Mouse (Mus musculus) embryonic facial prominence, embryonic 12.5 days (tissue): ENCODE results near the gene Scarf1. TPM values are rescaled to one million over a fixed set of nuclear protein-coding genes. Genes with fewer than 3 reads are reported as not detected.

Experiments used
- ATAC-seq: fragments of 200-750 bp; cut with Nextera tagmentation; 2 replicates; pipeline ENCODE4 v1.8.0; 2017; ENCODE audit not compliant: insufficient number of reproducible peaks, insufficient read depth, low FRiP score, low TSS enrichment
- H3K27ac ChIP-seq: fragments of 300-500 bp; sonication (generic); 2 replicates; pipeline ENCODE4 v1.5.1; 2016; ENCODE audit warnings: mild to moderate bottlenecking
- H3K27me3 ChIP-seq: fragments of 300-500 bp; sonication (generic); 2 replicates; pipeline ENCODE4 v1.6.1; 2016; ENCODE audit warnings: mild to moderate bottlenecking, moderate library complexity
- H3K36me3 ChIP-seq: fragments of 300-500 bp; sonication (generic); 2 replicates; pipeline ENCODE4 v1.6.1; 2016; ENCODE audit warnings: mild to moderate bottlenecking
- H3K4me1 ChIP-seq: fragments of 300-500 bp; sonication (generic); 2 replicates; pipeline ENCODE4 v1.6.1; 2016
- H3K4me2 ChIP-seq: fragments of 300-500 bp; sonication (generic); replicated peaks from 2 replicates; pipeline ENCODE4 v1.6.1; 2016; ENCODE audit warnings: mild to moderate bottlenecking, moderate library complexity
- H3K4me3 ChIP-seq: fragments of 300-500 bp; sonication (generic); 2 replicates; pipeline ENCODE4 v1.5.1; 2016; ENCODE audit warnings: mild to moderate bottlenecking
- H3K9ac ChIP-seq: fragments of 300-500 bp; sonication (generic); 2 replicates; pipeline ENCODE4 v1.6.1; 2016; ENCODE audit warnings: mild to moderate bottlenecking, moderate library complexity
- H3K9me3 ChIP-seq: fragments of 300-500 bp; sonication (generic); 2 replicates; pipeline ENCODE4 v1.6.1; 2016; ENCODE audit warnings: mild to moderate bottlenecking, moderate library complexity
- WGBS: fragments of 180-500 bp; shearing (Covaris S2); methylation state at CpG from one replicate; pipeline ENCODE4 v1.1.7; 2016; 5-methylcytosine and 5-hydroxymethylcytosine counted together
- polyA plus RNA-seq: library from polyadenylated mRNA; unstranded; fragments of >200 nt; fragmentation: Nextera tagmentation; extraction: Ambion mirVana; gene quantifications from 2 replicates; pipeline ENCODE4 v1.2.1, GENCODE M21; 2016

Gene Scarf1
- 6.5 and 7.0 TPM in 2 replicates for polyA plus RNA-seq

DNA sequence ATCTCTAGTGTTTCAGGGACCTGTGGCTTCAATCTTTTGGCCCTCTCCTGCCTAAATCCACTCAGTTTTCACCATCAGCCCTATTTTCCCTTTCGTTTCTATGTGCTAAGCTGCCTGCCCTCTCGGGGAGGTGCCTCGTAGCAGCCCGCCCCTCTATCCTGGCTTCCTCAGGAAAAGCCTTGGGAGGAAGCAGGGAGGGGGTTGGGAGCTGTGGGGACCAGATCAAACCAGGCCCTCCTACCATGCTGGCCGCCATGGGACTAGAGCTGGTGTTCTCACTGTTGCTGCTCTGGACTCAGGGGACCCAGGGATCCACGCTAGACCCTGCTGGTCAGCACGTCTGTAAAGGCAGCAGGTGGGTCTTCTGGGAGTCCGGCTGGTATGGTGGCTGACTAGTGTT lies at the start of gene Scarf1:
Scarf1 (plus strand) TSS at position 205 of the 400 bp plus-strand sequence.
- H3K9me3 ChIP-seq: no peaks in the 10 kb centered on the region
- peaks cover 19% of the 10 kb centered on the region for H3K36me3 ChIP-seq
- ATAC-seq: no peak
- 53% methylated on average over 8 of the region's 8 CpGs for WGBS
- H3K27ac ChIP-seq: no peak within 1 kb of the TSS
- no peaks in the 10 kb centered on the region; the same call in 1 of the 2 replicates for H3K27me3 ChIP-seq
- peaks cover 15% of the 10 kb centered on the region for H3K4me1 ChIP-seq
- no peak within 1 kb of the TSS for H3K4me3 ChIP-seq
- no peak within 1 kb of the TSS for H3K9ac ChIP-seq
- peak within 1 kb of the TSS; percentile 21 for H3K4me2 ChIP-seq

DNA sequence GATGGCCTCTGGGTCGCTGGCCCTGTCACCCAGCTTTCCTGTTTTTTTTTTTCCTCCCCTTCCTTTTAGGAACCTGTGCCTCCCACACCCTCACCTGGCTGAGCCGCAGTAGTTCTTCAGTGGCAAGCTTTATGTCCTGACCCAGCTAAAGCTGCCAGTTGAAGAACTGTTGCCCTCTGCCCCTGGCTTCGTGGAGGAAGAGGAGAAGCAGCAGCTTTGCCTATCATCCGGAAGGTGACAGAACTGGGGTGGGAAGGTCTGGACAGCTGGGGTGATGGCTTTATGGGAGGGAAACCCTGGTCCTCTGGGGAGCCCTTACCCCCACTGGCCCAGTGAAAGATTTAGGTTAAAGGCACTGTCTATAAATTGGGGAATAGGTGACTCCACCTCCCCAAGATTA lies 49.7 kb upstream of the Scarf1 start:
- Histone ChIP-seq H3K4me2 (peak overlapping the region; percentile 98), H3K27me3 (no peaks in the 10 kb centered on the region), H3K36me3 (0 out of 2 replicates have a peak, but pooled peaks cover 10% of the 10 kb centered on the region), H3K4me3 (no peak overlapping the region), H3K9me3 (no peaks in the 10 kb centered on the region), H3K4me1 (peaks cover 33% of the 10 kb centered on the region), H3K27ac (peak overlapping the region; percentile 81; the same call in 1 of the 2 replicates), H3K9ac (no peak overlapping the region)
- no peak for ATAC-seq
- 60% methylated on average over 4 of the region's 4 CpGs for WGBS

DNA sequence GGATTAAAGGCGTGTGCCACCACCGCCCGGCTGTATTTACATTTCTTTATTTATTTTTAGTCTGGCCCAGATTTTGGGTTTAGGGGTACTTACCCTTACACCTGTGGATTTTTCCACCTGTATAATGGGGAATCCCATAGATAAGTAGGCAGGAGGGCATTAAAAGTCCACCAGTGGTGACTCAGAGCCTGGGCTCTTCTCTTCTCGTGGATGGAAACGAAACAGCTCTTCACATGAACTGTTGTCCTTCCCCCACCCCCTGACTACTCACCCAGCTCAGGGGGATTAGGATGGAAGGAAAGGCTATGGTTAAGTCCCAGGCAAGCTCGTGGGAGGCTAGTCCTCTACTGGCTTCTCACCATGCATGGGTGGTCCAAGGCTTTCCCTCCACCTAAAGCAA lies 48.9 kb upstream of the Scarf1 start:
- Histone ChIP-seq H3K36me3 (0 out of 2 replicates have a peak, but pooled peaks cover 10% of the 10 kb centered on the region), H3K9me3 (no peaks in the 10 kb centered on the region), H3K4me3 (no peak overlapping the region), H3K4me1 (peaks cover 31% of the 10 kb centered on the region), H3K9ac (no peak overlapping the region), H3K4me2 (no peak overlapping the region), H3K27me3 (no peaks in the 10 kb centered on the region), H3K27ac (no peak overlapping the region)
- WGBS: 88% methylated on average over 6 of the region's 6 CpGs
- ATAC-seq: no peak

DNA sequence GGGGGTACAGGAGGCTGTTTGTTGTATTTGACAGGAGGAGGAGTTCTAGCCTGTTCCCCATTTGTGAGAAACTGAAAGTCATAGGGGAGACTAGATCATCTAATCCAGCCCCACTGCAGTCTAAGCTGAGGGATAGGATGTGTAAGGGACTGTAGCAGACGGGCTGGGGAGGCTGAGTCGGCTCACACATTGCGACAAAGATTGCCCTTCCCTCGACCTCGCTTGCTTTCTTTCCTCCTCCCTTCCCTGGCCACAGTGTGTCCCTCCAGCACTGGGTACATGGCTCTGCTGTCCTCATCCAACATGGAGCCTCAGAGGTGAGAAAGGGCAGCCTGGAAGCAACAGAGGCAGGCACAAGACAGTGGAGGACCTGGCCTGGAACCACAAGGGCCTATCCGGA lies 48.3 kb upstream of the Scarf1 start:
- no peaks in the 10 kb centered on the region for H3K9me3 ChIP-seq
- H3K4me1 ChIP-seq: peaks cover 25% of the 10 kb centered on the region
- no peak overlapping the region for H3K4me2 ChIP-seq
- no peak overlapping the region for H3K4me3 ChIP-seq
- H3K27ac ChIP-seq: no peak overlapping the region
- 0 out of 2 replicates have a peak, but pooled peaks cover 10% of the 10 kb centered on the region for H3K36me3 ChIP-seq
- WGBS: 86% methylated on average over 6 of the region's 6 CpGs
- no peak for ATAC-seq
- H3K9ac ChIP-seq: no peak overlapping the region
- H3K27me3 ChIP-seq: no peaks in the 10 kb centered on the region

- no peak for ATAC-seq
- Histone ChIP-seq H3K27ac (no peak overlapping the region), H3K4me2 (no peak overlapping the region), H3K27me3 (no peaks in the 10 kb centered on the region), H3K9ac (no peak overlapping the region), H3K9me3 (no peaks in the 10 kb centered on the region), H3K4me1 (peaks cover 19% of the 10 kb centered on the region), H3K36me3 (0 out of 2 replicates have a peak, but pooled peaks cover 10% of the 10 kb centered on the region), H3K4me3 (no peak overlapping the region)
- WGBS: 95% methylated on average over 4 of the region's 4 CpGs
These were observed 46.4 kb upstream of the Scarf1 start for GRCm38 (mm10) chr11:75466731-75467505.

DNA sequence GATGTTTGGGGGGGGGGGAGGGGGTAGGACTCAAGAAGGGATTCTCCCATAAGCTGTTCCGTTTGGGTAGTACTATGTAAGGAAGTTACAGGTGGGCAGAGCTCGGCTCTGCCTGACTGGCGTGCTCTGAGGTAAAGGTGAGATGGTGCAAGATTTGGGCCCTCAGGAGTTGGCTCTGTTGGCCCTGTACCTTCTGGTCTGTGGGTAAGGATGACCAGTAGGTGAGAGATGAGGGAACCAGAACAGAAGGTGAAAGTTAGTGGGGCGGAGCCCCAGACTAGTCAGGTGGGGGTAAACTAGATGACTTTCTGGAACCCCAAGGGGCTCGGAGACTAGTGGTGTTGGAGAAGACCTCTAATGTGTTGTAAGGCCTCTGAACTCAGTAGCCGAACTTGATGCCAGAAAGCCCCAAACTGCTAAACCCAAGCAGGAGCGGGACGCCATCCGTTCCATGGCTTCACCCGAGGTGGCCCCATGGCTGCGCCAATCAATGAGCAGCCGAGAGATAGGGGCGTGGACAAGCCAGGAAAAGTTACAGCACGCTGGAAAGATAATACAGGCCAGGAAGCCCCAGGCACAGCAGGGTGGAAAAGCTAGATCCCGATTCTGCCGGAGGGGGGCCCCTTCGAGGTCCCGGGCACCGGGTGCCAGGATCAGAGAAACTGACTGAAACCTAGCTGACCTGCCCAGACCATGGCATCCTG lies 45.7 kb upstream of the Scarf1 start:
- H3K4me1 ChIP-seq: peaks cover 12% of the 10 kb centered on the region
- H3K4me3 ChIP-seq: peak overlapping the region; percentile 46
- H3K27me3 ChIP-seq: no peaks in the 10 kb centered on the region
- peak overlapping the region; percentile 68 for H3K4me2 ChIP-seq
- ATAC-seq: peak; percentile 83; the same call in 1 of the 2 replicates
- peak overlapping the region; percentile 63 for H3K9ac ChIP-seq
- 0 out of 2 replicates have a peak, but pooled peaks cover 10% of the 10 kb centered on the region for H3K36me3 ChIP-seq
- H3K9me3 ChIP-seq: no peaks in the 10 kb centered on the region
- H3K27ac ChIP-seq: peak overlapping the region; percentile 69
- WGBS: 15% methylated on average over 19 of the region's 19 CpGs

GRCm38 (mm10) chr11:75468410-75468809 lies 44.9 kb upstream of the Scarf1 start:
- Histone ChIP-seq H3K4me3 (peak overlapping the region; percentile 46), H3K9me3 (no peaks in the 10 kb centered on the region), H3K36me3 (0 out of 2 replicates have a peak, but pooled peaks cover 10% of the 10 kb centered on the region), H3K9ac (peak overlapping the region; percentile 63), H3K4me1 (peaks cover 4% of the 10 kb centered on the region; the same call in 1 of the 2 replicates), H3K27ac (no peak overlapping the region), H3K27me3 (no peaks in the 10 kb centered on the region), H3K4me2 (peak overlapping the region; percentile 68)
- 67% methylated on average over 7 of the region's 7 CpGs for WGBS
- ATAC-seq: no peak

GRCm38 (mm10) chr11:75469261-75469660 lies 44.1 kb upstream of the Scarf1 start:
- Histone ChIP-seq H3K4me3 (no peak overlapping the region), H3K36me3 (0 out of 2 replicates have a peak, but pooled peaks cover 10% of the 10 kb centered on the region), H3K27ac (no peak overlapping the region), H3K27me3 (no peaks in the 10 kb centered on the region), H3K9me3 (no peaks in the 10 kb centered on the region), H3K4me2 (no peak overlapping the region), H3K4me1 (no peaks in the 10 kb centered on the region), H3K9ac (no peak overlapping the region)
- no peak for ATAC-seq
- 95% methylated on average over 4 of the region's 4 CpGs for WGBS

GRCm38 (mm10) chr11:75470675-75471074 lies 42.7 kb upstream of the Scarf1 start:
- no peaks in the 10 kb centered on the region for H3K27me3 ChIP-seq
- no peak overlapping the region for H3K9ac ChIP-seq
- no peak for ATAC-seq
- no peak overlapping the region for H3K27ac ChIP-seq
- no peak overlapping the region for H3K4me3 ChIP-seq
- no peaks in the 10 kb centered on the region for H3K9me3 ChIP-seq
- H3K36me3 ChIP-seq: 0 out of 2 replicates have a peak, but pooled peaks cover 4% of the 10 kb centered on the region
- no peaks in the 10 kb centered on the region for H3K4me1 ChIP-seq
- H3K4me2 ChIP-seq: no peak overlapping the region
- WGBS: 74% methylated on average over 3 of the region's 3 CpGs

GRCm38 (mm10) chr11:75472469-75473081 lies 40.8 kb upstream of the Scarf1 start:
- ATAC-seq: no peak
- Histone ChIP-seq H3K27ac (no peak overlapping the region), H3K36me3 (no peaks in the 10 kb centered on the region), H3K9me3 (no peaks in the 10 kb centered on the region), H3K4me1 (no peaks in the 10 kb centered on the region), H3K4me2 (no peak overlapping the region), H3K27me3 (no peaks in the 10 kb centered on the region), H3K4me3 (no peak overlapping the region), H3K9ac (no peak overlapping the region)
- 80% methylated on average over 11 of the region's 11 CpGs for WGBS

- Histone ChIP-seq H3K4me2 (no peak overlapping the region), H3K27me3 (no peaks in the 10 kb centered on the region), H3K9ac (no peak overlapping the region), H3K36me3 (no peaks in the 10 kb centered on the region), H3K9me3 (no peaks in the 10 kb centered on the region), H3K4me1 (no peaks in the 10 kb centered on the region), H3K27ac (no peak overlapping the region), H3K4me3 (no peak overlapping the region)
- ATAC-seq: no peak
- WGBS: 61% methylated on average over 7 of the region's 7 CpGs
These were observed 40.0 kb upstream of the Scarf1 start for GRCm38 (mm10) chr11:75473376-75473775.
